Mouse (Mus musculus): ENCODE results near the gene Mmrn1. TPM values are rescaled to one million over a fixed set of nuclear protein-coding genes. Genes with fewer than 3 reads are reported as not detected.

Mmrn1 gene
- polyA plus RNA-seq, 1 experiment, result 2.5 TPM

- H3K4me1 ChIP-seq (ENCODE audit: control insufficient read depth, insufficient read depth, insufficient read length, low read length), result no peaks in the 10 kb centered on the region
- H3K36me3 ChIP-seq (ENCODE audit: control insufficient read depth, insufficient read depth, low read length), result no peaks in the 10 kb centered on the region
- TF ChIP-seq CTCF (IDR thresholded peaks at IDR 0.05; ENCODE audit: extremely low read depth, insufficient read length, insufficient replicate concordance, low read depth, low read length) (no peak), POLR2A (IDR thresholded peaks at IDR 0.05; ENCODE audit: low read depth, low read length) (no peak)
- 86% methylated on average over 6 of the region's 6 CpGs for WGBS
- no peak overlapping the region for H3K27ac ChIP-seq (ENCODE audit: insufficient read depth, low read depth, low read length)
- no peaks in the 10 kb centered on the region for H3K27me3 ChIP-seq (ENCODE audit: control insufficient read depth, insufficient read depth, low read length)
- no peak overlapping the region for H3K4me3 ChIP-seq (ENCODE audit: low read depth, low read length)
Measured at GRCm38 (mm10) chr6:61001003-61001790, 76.4 kb downstream of the Mmrn1 start.

DNA sequence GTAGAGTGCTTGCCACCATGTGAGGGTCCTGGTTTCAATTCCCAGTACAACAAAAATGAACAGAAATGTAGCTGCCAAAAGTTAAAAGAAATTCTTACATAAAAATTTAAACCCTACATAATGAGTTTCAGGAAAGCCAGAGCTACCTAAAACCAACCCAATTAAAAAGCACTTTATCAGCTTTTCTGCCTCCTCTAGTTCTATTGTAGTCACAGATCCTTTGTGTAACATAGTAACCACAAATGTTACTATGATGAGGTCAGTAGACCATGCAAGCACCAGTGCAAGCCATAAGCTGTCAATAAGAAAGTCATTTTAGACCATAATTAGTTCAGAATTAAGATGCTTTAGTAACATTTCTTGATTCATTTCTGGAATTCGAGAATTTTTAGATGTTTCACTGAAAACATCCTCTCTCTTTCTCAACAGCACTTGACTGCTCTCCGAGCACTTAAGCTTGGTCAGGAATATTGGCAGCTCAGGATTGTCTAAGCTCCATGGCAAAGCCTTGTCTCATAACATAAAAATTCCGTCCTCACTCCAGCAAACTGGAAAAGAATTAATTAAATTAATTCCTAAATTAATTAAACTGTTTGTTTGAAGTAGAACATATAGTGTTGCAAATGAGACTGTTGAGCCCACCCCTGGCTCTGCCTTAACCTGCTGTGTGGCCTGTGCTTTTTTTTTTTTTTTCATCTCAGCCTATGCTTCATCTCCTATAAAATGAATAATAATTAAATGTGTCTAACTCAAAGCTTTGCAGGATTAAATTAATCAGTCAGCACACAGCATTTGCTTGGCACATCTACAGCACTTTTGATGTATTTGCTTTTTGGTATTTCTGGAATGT lies 79.4 kb downstream of the Mmrn1 start:
- Histone ChIP-seq H3K27ac (ENCODE audit: insufficient read depth, low read depth, low read length) (no peak overlapping the region), H3K36me3 (ENCODE audit: control insufficient read depth, insufficient read depth, low read length) (no peaks in the 10 kb centered on the region), H3K4me3 (ENCODE audit: low read depth, low read length) (no peak overlapping the region), H3K27me3 (ENCODE audit: control insufficient read depth, insufficient read depth, low read length) (no peaks in the 10 kb centered on the region), H3K4me1 (ENCODE audit: control insufficient read depth, insufficient read depth, insufficient read length, low read length) (no peaks in the 10 kb centered on the region)
- TF ChIP-seq CTCF (IDR thresholded peaks at IDR 0.05; ENCODE audit: extremely low read depth, insufficient read length, insufficient replicate concordance, low read depth, low read length) (no peak), POLR2A (IDR thresholded peaks at IDR 0.05; ENCODE audit: low read depth, low read length) (no peak)
- WGBS, result 77% methylated on average over 3 of the region's 3 CpGs

GRCm38 (mm10) chr6:61013780-61014179 lies 89.0 kb downstream of the Mmrn1 start:
- Histone ChIP-seq H3K4me1 (ENCODE audit: control insufficient read depth, insufficient read depth, insufficient read length, low read length) (no peaks in the 10 kb centered on the region), H3K27ac (ENCODE audit: insufficient read depth, low read depth, low read length) (no peak overlapping the region), H3K4me3 (ENCODE audit: low read depth, low read length) (no peak overlapping the region), H3K27me3 (ENCODE audit: control insufficient read depth, insufficient read depth, low read length) (no peaks in the 10 kb centered on the region), H3K36me3 (ENCODE audit: control insufficient read depth, insufficient read depth, low read length) (no peaks in the 10 kb centered on the region)
- 92% methylated on average over 5 of the region's 5 CpGs for WGBS
- TF ChIP-seq CTCF (IDR thresholded peaks at IDR 0.05; ENCODE audit: extremely low read depth, insufficient read length, insufficient replicate concordance, low read depth, low read length), result no peak
- no peak for TF ChIP-seq POLR2A (IDR thresholded peaks at IDR 0.05; ENCODE audit: low read depth, low read length)

GRCm38 (mm10) chr6:61019689-61020088 lies 94.9 kb downstream of the Mmrn1 start:
- Histone ChIP-seq H3K4me1 (ENCODE audit: control insufficient read depth, insufficient read depth, insufficient read length, low read length) (0 out of 2 replicates have a peak, but pooled peaks cover 3% of the 10 kb centered on the region), H3K27me3 (ENCODE audit: control insufficient read depth, insufficient read depth, low read length) (no peaks in the 10 kb centered on the region), H3K36me3 (ENCODE audit: control insufficient read depth, insufficient read depth, low read length) (no peaks in the 10 kb centered on the region), H3K4me3 (ENCODE audit: low read depth, low read length) (no peak overlapping the region), H3K27ac (ENCODE audit: insufficient read depth, low read depth, low read length) (no peak overlapping the region)
- WGBS, result 24% methylated on average over 1 of the region's 1 CpGs
- no peak for TF ChIP-seq POLR2A (IDR thresholded peaks at IDR 0.05; ENCODE audit: low read depth, low read length)
- no peak for TF ChIP-seq CTCF (IDR thresholded peaks at IDR 0.05; ENCODE audit: extremely low read depth, insufficient read length, insufficient replicate concordance, low read depth, low read length)

DNA sequence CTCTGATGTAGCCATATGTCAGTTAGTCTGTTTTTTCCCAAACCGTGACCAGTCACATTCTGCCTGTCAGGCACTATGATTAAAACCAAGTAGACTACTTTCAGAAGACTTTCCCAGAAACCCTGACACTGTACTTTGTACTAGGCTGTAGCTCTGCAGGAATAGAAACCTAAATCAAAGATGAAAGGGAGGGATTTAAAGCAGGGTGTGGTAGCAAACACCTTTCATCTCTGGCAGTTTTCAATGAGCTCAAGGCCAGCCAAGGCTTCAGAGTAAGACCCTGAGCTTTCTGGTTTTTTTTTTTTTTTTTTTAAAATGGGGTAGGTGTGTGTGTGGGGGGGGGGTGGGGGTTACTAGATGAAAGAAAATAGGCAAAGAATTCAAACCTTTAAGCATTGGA lies 96.2 kb downstream of the Mmrn1 start:
- Histone ChIP-seq H3K27me3 (ENCODE audit: control insufficient read depth, insufficient read depth, low read length) (no peaks in the 10 kb centered on the region), H3K36me3 (ENCODE audit: control insufficient read depth, insufficient read depth, low read length) (no peaks in the 10 kb centered on the region), H3K4me1 (ENCODE audit: control insufficient read depth, insufficient read depth, insufficient read length, low read length) (0 out of 2 replicates have a peak, but pooled peaks cover 3% of the 10 kb centered on the region), H3K4me3 (ENCODE audit: low read depth, low read length) (no peak overlapping the region), H3K27ac (ENCODE audit: insufficient read depth, low read depth, low read length) (peak overlapping the region; percentile 59)
- no peak for TF ChIP-seq POLR2A (IDR thresholded peaks at IDR 0.05; ENCODE audit: low read depth, low read length)
- no peak for TF ChIP-seq CTCF (IDR thresholded peaks at IDR 0.05; ENCODE audit: extremely low read depth, insufficient read length, insufficient replicate concordance, low read depth, low read length)
- WGBS, result 28% methylated on average over 1 of the region's 1 CpGs

GRCm38 (mm10) chr6:61033251-61033650 lies 108.5 kb downstream of the Mmrn1 start:
- Histone ChIP-seq H3K4me1 (ENCODE audit: control insufficient read depth, insufficient read depth, insufficient read length, low read length) (no peaks in the 10 kb centered on the region), H3K27ac (ENCODE audit: insufficient read depth, low read depth, low read length) (no peak overlapping the region), H3K27me3 (ENCODE audit: control insufficient read depth, insufficient read depth, low read length) (no peaks in the 10 kb centered on the region), H3K36me3 (ENCODE audit: control insufficient read depth, insufficient read depth, low read length) (no peaks in the 10 kb centered on the region), H3K4me3 (ENCODE audit: low read depth, low read length) (no peak overlapping the region)
- WGBS, result 25% methylated on average over 1 of the region's 1 CpGs
- no peak for TF ChIP-seq POLR2A (IDR thresholded peaks at IDR 0.05; ENCODE audit: low read depth, low read length)
- no peak for TF ChIP-seq CTCF (IDR thresholded peaks at IDR 0.05; ENCODE audit: extremely low read depth, insufficient read length, insufficient replicate concordance, low read depth, low read length)

Other genes with a start within 250 kb of the Mmrn1 start
- 0.51 TPM in 1 of 2 replicates, not detected in the other for gene Snca, start 95.1 kb upstream of the Mmrn1 start, polyA plus RNA-seq (2012; rRNA removed)